Mouse (Mus musculus) lung, postnatal 10 days (tissue): ENCODE results near the gene Ndufs2.

ENCODE experiments used
- DNase-seq: peaks from one replicate; pipeline ENCODE4 v3.0.0; 2021

Ndufs2 gene

GRCm38 (mm10) chr1:171278436-171278835 lies 27.2 kb upstream of the Ndufs2 start:
- DNase-seq: no peak

GRCm38 (mm10) chr1:171277736-171278135 lies 26.5 kb upstream of the Ndufs2 start:
- DNase-seq: no peak

- no peak for DNase-seq
Observed at GRCm38 (mm10) chr1:171276110-171276748, 25.0 kb upstream of the Ndufs2 start.

GRCm38 (mm10) chr1:171275144-171275734 lies 24.1 kb upstream of the Ndufs2 start:
- no peak for DNase-seq

GRCm38 (mm10) chr1:171274171-171274570 lies 23.0 kb upstream of the Ndufs2 start:
- DNase-seq: no peak

- DNase-seq: no peak
Observed at GRCm38 (mm10) chr1:171272086-171272485, 20.9 kb upstream of the Ndufs2 start.

GRCm38 (mm10) chr1:171271622-171272021 lies 20.4 kb upstream of the Ndufs2 start:
- no peak for DNase-seq

GRCm38 (mm10) chr1:171271196-171271595 lies 20.0 kb upstream of the Ndufs2 start:
- DNase-seq: no peak

GRCm38 (mm10) chr1:171270573-171270900 lies 19.3 kb upstream of the Ndufs2 start:
- peak; percentile 76 for DNase-seq

- DNase-seq: peak; percentile 97
Observed at GRCm38 (mm10) chr1:171269848-171270572, 18.8 kb upstream of the Ndufs2 start, which contains the start of gene B4galt3. Gene B4galt3, plus strand, starts transcription at chr1:171270328.

- DNase-seq: no peak
Observed at GRCm38 (mm10) chr1:171268341-171268740, 17.2 kb upstream of the Ndufs2 start.

GRCm38 (mm10) chr1:171265971-171266744 lies 15.0 kb upstream of the Ndufs2 start:
- DNase-seq: no peak

- peak; percentile 51 for DNase-seq
Observed at GRCm38 (mm10) chr1:171263666-171264461, 12.7 kb upstream of the Ndufs2 start.

- DNase-seq: peak; percentile 91
Observed at GRCm38 (mm10) chr1:171263185-171263611, 12.0 kb upstream of the Ndufs2 start.

- DNase-seq: peak; percentile 93
Observed at GRCm38 (mm10) chr1:171262594-171263130, 11.5 kb upstream of the Ndufs2 start.

GRCm38 (mm10) chr1:171260316-171260715 lies 9.1 kb upstream of the Ndufs2 start:
- DNase-seq: peak; percentile 46

GRCm38 (mm10) chr1:171258921-171259320 lies 7.7 kb upstream of the Ndufs2 start:
- DNase-seq: no peak

- no peak for DNase-seq
Observed at GRCm38 (mm10) chr1:171257781-171258180, 6.6 kb upstream of the Ndufs2 start.

- peak; percentile 84 for DNase-seq
Observed at GRCm38 (mm10) chr1:171256937-171257548, 5.9 kb upstream of the Ndufs2 start.

- no peak for DNase-seq
Observed at GRCm38 (mm10) chr1:171256095-171256818, 5.1 kb upstream of the Ndufs2 start.

- DNase-seq: no peak
Observed at GRCm38 (mm10) chr1:171252415-171252814, 1.2 kb upstream of the Ndufs2 start.
